Mouse (Mus musculus) layer of hippocampus, adult 9-10 months (tissue): ENCODE measurements at regions not wholly inside any gene's neighbourhood (a gene's known extent, or its start where the extent isn't known, plus 50 kb on each side); places are given as distances from the start of the nearest gene placed in this dataset.

Experiments used
- DNase-seq: peaks from one replicate; pipeline ENCODE4 v3.0.0; 2022; ENCODE audit warnings: low spot score

GRCm38 (mm10) chr6:81733527-81733926 lies 189.9 kb upstream of the Gcfc2 start:
- no peak for DNase-seq

- no peak for DNase-seq
Observed at GRCm38 (mm10) chr6:81738466-81738865, 185.0 kb upstream of the Gcfc2 start.

GRCm38 (mm10) chr6:81749681-81750080 lies 173.8 kb upstream of the Gcfc2 start:
- DNase-seq, result no peak

GRCm38 (mm10) chr6:81751631-81752030 lies 171.8 kb upstream of the Gcfc2 start:
- DNase-seq, result no peak

GRCm38 (mm10) chr6:81756242-81756641 lies 167.2 kb upstream of the Gcfc2 start:
- no peak for DNase-seq

GRCm38 (mm10) chr6:81758876-81759275 lies 164.6 kb upstream of the Gcfc2 start:
- DNase-seq, result no peak

- no peak for DNase-seq
Observed at GRCm38 (mm10) chr6:81760181-81760580, 163.3 kb upstream of the Gcfc2 start.

GRCm38 (mm10) chr6:81765831-81766230 lies 157.6 kb upstream of the Gcfc2 start:
- DNase-seq, result no peak

GRCm38 (mm10) chr6:81766800-81767199 lies 156.7 kb upstream of the Gcfc2 start:
- DNase-seq, result no peak

GRCm38 (mm10) chr6:81768669-81769537 lies 154.6 kb upstream of the Gcfc2 start:
- DNase-seq, result peak; percentile 70

- DNase-seq, result no peak
Observed at GRCm38 (mm10) chr6:81770301-81770700, 153.2 kb upstream of the Gcfc2 start.

GRCm38 (mm10) chr6:81771862-81772261 lies 151.6 kb upstream of the Gcfc2 start:
- no peak for DNase-seq

GRCm38 (mm10) chr6:81782131-81782530 lies 141.3 kb upstream of the Gcfc2 start:
- DNase-seq, result no peak

- DNase-seq, result no peak
Observed at GRCm38 (mm10) chr6:81782815-81783435, 140.5 kb upstream of the Gcfc2 start.

- no peak for DNase-seq
Observed at GRCm38 (mm10) chr6:81795281-81795680, 128.2 kb upstream of the Gcfc2 start.

- DNase-seq, result no peak
Observed at GRCm38 (mm10) chr6:81800822-81801221, 122.6 kb upstream of the Gcfc2 start.

GRCm38 (mm10) chr6:81801804-81802203 lies 121.7 kb upstream of the Gcfc2 start:
- no peak for DNase-seq

GRCm38 (mm10) chr6:81805942-81806341 lies 117.5 kb upstream of the Gcfc2 start:
- DNase-seq, result no peak

- no peak for DNase-seq
Observed at GRCm38 (mm10) chr6:81808712-81809111, 114.8 kb upstream of the Gcfc2 start.

- DNase-seq, result no peak
Observed at GRCm38 (mm10) chr6:81815248-81815961, 108.1 kb upstream of the Gcfc2 start.

- DNase-seq, result no peak
Observed at GRCm38 (mm10) chr6:81815962-81816338, 107.5 kb upstream of the Gcfc2 start.

- DNase-seq, result peak; percentile 83
Observed at GRCm38 (mm10) chr6:81817050-81817827, 106.2 kb upstream of the Gcfc2 start.
